Mouse (Mus musculus): Measurements from ENCODE around the gene Nwd2. TPM values are rescaled to one million over a fixed set of nuclear protein-coding genes. Genes with fewer than 3 reads are reported as not detected.

Nwd2 gene
- polyA plus RNA-seq, 1 experiment from 2014 or later = 0.85 TPM

DNA sequence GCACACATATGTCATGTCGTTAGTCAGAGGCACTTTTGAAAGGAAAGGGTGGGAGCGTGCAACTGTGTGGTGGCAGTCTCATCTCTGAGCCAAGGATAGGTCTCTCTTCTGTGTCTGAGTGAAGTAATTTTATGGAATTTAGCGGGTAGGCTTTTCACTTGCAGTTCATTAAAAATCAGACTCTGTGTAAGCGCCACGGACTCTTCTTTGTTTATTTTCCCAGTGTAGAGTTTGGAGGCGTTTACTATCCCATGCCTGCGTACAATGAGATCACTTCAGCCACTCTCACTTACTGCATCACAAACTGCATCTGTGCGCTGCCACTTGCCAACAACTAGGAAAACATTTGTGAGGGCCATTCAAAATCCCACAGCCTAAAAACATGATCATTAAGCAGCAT, 118.6 kb downstream of the Nwd2 start:
- H3K27me3 ChIP-seq (ENCODE audit: control insufficient read depth, insufficient read depth, low read length) = no peaks in the 10 kb centered on the region
- no peak overlapping the region for H3K9ac ChIP-seq (replicated peaks; ENCODE audit: low read depth, low read length)
- no peak overlapping the region for H3K4me2 ChIP-seq (replicated peaks; ENCODE audit: low read depth, low read length)
- H3K9me3 ChIP-seq (ENCODE audit: control insufficient read depth, low read depth, low read length) = no peaks in the 10 kb centered on the region
- 73% methylated on average over 8 of the region's 8 CpGs for WGBS
- H3K4me1 ChIP-seq (ENCODE audit: control insufficient read depth, insufficient read depth, low read length) = no peaks in the 10 kb centered on the region
- H3K27ac ChIP-seq (ENCODE audit: low read length) = no peak overlapping the region
- H3K4me3 ChIP-seq (ENCODE audit: low read depth, low read length) = no peak overlapping the region
- no peak for ATAC-seq (ENCODE audit: insufficient number of reproducible peaks, insufficient read depth, low FRiP score, low read depth)
- H3K36me3 ChIP-seq (ENCODE audit: control insufficient read depth, insufficient read depth, low read length) = no peaks in the 10 kb centered on the region

DNA sequence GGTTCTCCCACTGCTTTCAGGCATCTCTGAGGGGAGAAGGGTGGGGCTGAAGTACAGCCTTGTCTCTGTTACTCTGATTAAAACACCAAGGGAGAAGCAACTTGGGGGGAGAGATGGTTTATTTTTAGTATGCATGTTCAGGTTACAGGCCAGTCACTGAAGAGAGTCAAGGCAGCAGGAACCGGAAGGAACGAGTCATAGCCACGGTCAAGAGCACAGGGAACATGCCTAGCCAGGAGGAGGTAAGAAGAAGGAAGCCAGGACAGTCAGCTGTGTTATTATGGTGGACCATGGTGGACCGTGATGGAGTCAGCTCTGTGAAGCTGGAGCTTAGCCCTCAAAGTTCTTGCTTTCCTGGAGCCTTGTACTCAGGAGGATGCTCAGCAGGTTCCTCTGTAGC, 119.3 kb downstream of the Nwd2 start:
- no peaks in the 10 kb centered on the region for H3K27me3 ChIP-seq (ENCODE audit: control insufficient read depth, insufficient read depth, low read length)
- H3K36me3 ChIP-seq (ENCODE audit: control insufficient read depth, insufficient read depth, low read length) = no peaks in the 10 kb centered on the region
- WGBS = 87% methylated on average over 4 of the region's 4 CpGs
- no peak overlapping the region for H3K4me3 ChIP-seq (ENCODE audit: low read depth, low read length)
- no peak overlapping the region for H3K4me2 ChIP-seq (replicated peaks; ENCODE audit: low read depth, low read length)
- H3K4me1 ChIP-seq (ENCODE audit: control insufficient read depth, insufficient read depth, low read length) = no peaks in the 10 kb centered on the region
- ATAC-seq (ENCODE audit: insufficient number of reproducible peaks, insufficient read depth, low FRiP score, low read depth) = no peak
- H3K9me3 ChIP-seq (ENCODE audit: control insufficient read depth, low read depth, low read length) = no peaks in the 10 kb centered on the region
- H3K9ac ChIP-seq (replicated peaks; ENCODE audit: low read depth, low read length) = no peak overlapping the region
- no peak overlapping the region for H3K27ac ChIP-seq (ENCODE audit: low read length)

DNA sequence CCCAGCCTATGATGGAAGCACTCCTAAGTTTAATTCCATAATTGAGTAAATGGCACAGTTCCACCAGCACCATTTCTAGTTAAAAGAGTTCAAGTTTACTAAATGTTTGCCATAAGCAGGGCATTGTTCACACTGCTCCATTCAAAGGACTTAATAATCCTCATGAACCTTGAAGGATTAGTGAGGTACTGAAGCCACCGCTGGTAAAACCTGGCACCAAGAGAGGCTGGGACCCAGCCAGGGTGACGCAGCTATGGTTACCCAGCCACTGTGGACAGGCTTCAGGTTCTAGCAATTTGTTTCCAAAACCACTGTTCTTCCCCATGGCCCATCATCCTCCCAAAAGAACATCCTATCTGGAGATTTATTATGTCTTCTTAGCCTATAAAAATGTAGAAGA, 124.1 kb downstream of the Nwd2 start:
- no peak overlapping the region for H3K9ac ChIP-seq (replicated peaks; ENCODE audit: low read depth, low read length)
- no peaks in the 10 kb centered on the region for H3K4me1 ChIP-seq (ENCODE audit: control insufficient read depth, insufficient read depth, low read length)
- H3K27ac ChIP-seq (ENCODE audit: low read length) = no peak overlapping the region
- H3K27me3 ChIP-seq (ENCODE audit: control insufficient read depth, insufficient read depth, low read length) = no peaks in the 10 kb centered on the region
- 75% methylated on average over 2 of the region's 2 CpGs for WGBS
- no peak overlapping the region for H3K4me3 ChIP-seq (ENCODE audit: low read depth, low read length)
- H3K9me3 ChIP-seq (ENCODE audit: control insufficient read depth, low read depth, low read length) = no peaks in the 10 kb centered on the region
- no peaks in the 10 kb centered on the region for H3K36me3 ChIP-seq (ENCODE audit: control insufficient read depth, insufficient read depth, low read length)
- no peak overlapping the region for H3K4me2 ChIP-seq (replicated peaks; ENCODE audit: low read depth, low read length)
- no peak for ATAC-seq (ENCODE audit: insufficient number of reproducible peaks, insufficient read depth, low FRiP score, low read depth)

DNA sequence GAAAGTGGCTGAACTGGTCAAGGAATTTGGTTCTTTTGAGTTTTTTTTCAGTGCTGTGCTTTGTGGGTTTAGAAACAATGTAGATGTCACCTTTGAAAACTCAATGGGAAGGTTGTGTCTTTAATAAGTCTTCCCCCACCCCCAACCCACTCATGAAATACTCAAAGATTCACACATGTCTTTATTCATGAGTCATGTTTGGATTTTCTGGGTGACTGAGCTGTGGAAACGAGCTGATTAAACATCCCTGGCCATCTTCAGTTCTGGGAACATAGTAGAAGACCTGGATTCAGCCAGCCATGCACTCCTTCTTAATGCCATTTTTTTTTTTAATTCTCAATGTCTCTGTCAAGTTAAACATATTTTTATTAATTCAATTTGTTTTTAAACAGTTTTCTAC, 124.7 kb downstream of the Nwd2 start:
- Histone ChIP-seq H3K36me3 (ENCODE audit: control insufficient read depth, insufficient read depth, low read length) (no peaks in the 10 kb centered on the region), H3K4me1 (ENCODE audit: control insufficient read depth, insufficient read depth, low read length) (no peaks in the 10 kb centered on the region), H3K4me2 (replicated peaks; ENCODE audit: low read depth, low read length) (no peak overlapping the region), H3K9ac (replicated peaks; ENCODE audit: low read depth, low read length) (no peak overlapping the region), H3K27me3 (ENCODE audit: control insufficient read depth, insufficient read depth, low read length) (no peaks in the 10 kb centered on the region), H3K4me3 (ENCODE audit: low read depth, low read length) (no peak overlapping the region), H3K27ac (ENCODE audit: low read length) (no peak overlapping the region), H3K9me3 (ENCODE audit: control insufficient read depth, low read depth, low read length) (no peaks in the 10 kb centered on the region)
- WGBS = 55% methylated on average over 1 of the region's 1 CpGs
- no peak for ATAC-seq (ENCODE audit: insufficient number of reproducible peaks, insufficient read depth, low FRiP score, low read depth)

DNA sequence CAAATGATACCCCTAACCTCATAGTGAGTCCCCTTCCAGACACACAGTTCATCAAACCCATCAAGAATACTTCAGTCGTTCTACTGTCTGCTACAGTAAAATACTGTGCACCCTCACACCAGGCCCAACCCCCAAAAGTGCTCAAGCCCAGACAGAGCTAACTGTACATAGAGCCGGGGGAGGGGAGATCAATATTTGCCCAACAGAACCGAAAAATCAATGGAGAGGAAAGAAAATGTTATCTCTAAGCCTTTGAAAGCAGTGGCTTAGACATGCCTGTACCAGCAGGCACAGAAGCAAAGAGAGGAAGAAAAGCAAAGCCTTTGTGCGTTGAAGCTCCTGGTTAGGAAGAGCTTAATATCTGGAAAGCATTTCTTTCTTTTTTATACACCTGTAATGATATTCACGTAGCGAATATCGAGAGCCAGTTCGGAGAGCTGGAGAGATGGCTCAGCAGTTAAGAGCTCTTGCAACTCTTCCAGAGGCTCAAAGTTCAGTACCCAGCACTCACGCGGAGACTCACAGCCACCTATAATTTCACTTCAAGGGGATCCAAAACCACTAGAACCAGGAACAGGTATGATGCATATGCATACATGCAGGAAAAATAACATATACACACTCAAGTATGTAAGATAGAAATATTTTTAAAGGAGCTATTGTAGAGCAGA, 139.4 kb downstream of the Nwd2 start:
- H3K9me3 ChIP-seq (ENCODE audit: control insufficient read depth, low read depth, low read length) = no peaks in the 10 kb centered on the region
- peak overlapping the region; percentile 33; the same call in 1 of the 2 replicates for H3K27ac ChIP-seq (ENCODE audit: low read length)
- WGBS = 62% methylated on average over 10 of the region's 10 CpGs
- no peak overlapping the region for H3K4me2 ChIP-seq (replicated peaks; ENCODE audit: low read depth, low read length)
- H3K27me3 ChIP-seq (ENCODE audit: control insufficient read depth, insufficient read depth, low read length) = no peaks in the 10 kb centered on the region
- H3K9ac ChIP-seq (replicated peaks; ENCODE audit: low read depth, low read length) = no peak overlapping the region
- peak; percentile 91 for ATAC-seq (ENCODE audit: insufficient number of reproducible peaks, insufficient read depth, low FRiP score, low read depth)
- no peak overlapping the region for H3K4me3 ChIP-seq (ENCODE audit: low read depth, low read length)
- no peaks in the 10 kb centered on the region for H3K4me1 ChIP-seq (ENCODE audit: control insufficient read depth, insufficient read depth, low read length)
- H3K36me3 ChIP-seq (ENCODE audit: control insufficient read depth, insufficient read depth, low read length) = no peaks in the 10 kb centered on the region

DNA sequence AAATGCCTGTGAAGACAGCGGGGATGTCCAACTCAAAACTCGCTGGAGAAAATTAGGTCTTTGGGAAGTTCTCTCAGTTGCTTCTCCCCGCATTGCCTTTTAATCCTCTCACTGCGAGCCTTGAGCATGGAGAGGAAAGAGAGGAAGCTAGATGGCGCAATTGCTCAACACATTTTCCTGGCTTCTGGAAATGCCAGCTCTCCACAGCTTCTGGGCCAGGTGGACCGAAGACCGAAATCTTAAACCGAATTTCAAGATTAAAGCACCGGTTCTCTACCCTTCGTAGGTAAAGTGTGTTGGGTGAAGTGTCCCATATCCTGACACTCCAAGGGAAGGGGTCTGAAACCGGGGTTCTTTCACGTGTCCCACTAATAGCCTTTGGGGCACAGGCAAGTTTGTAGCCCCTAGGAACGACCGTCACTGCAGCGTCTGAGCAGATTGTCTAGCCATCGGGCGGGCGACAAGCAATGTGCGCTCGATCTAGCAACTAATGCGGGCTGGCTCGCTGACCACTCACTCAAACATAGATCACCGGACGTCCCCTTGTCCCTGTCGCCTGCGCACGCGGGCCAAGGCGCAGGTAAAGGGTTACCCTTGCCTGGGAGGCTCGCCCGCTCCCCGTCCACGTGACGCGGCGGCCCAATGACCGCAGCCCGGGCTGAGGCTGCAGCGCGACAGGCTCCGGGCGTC, 163.1 kb downstream of the Nwd2 start, which contains the start of gene 0610040J01Rik:
TSS of gene 0610040J01Rik (plus strand) at position 545 of the 690 bp plus-strand sequence.
- peak within 1 kb of the TSS; percentile 82 for H3K4me2 ChIP-seq (replicated peaks; ENCODE audit: low read depth, low read length)
- no peaks in the 10 kb centered on the region for H3K27me3 ChIP-seq (ENCODE audit: control insufficient read depth, insufficient read depth, low read length)
- H3K9ac ChIP-seq (replicated peaks; ENCODE audit: low read depth, low read length) = peak within 1 kb of the TSS; percentile 37; the same call in 1 of the 2 replicates
- no peaks in the 10 kb centered on the region for H3K9me3 ChIP-seq (ENCODE audit: control insufficient read depth, low read depth, low read length)
- WGBS = 3% methylated on average over 42 of the region's 42 CpGs
- peak within 1 kb of the TSS; percentile 43 for H3K4me3 ChIP-seq (ENCODE audit: low read depth, low read length)
- no peak within 1 kb of the TSS for H3K27ac ChIP-seq (ENCODE audit: low read length)
- no peaks in the 10 kb centered on the region for H3K4me1 ChIP-seq (ENCODE audit: control insufficient read depth, insufficient read depth, low read length)
- no peaks in the 10 kb centered on the region for H3K36me3 ChIP-seq (ENCODE audit: control insufficient read depth, insufficient read depth, low read length)
- peak; percentile 93 for ATAC-seq (ENCODE audit: insufficient number of reproducible peaks, insufficient read depth, low FRiP score, low read depth)

DNA sequence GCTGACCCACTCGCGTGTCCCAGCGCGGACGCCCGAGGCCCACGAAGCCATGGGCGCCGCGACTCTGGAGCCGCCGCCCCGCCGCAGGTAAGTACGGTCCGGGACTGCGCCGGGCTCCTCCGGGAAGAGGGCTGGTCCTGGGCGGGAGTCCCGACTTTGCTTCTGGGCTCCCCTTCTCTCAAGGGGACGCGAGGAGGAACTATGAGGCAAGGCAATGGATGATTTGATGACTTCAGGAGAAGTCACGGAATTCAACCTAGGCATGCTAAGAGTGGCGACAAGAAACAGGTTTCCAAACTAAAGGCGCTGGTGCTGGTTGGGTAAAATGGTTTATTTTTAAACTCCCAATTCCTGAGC, 163.6 kb downstream of the Nwd2 start:
- H3K9ac ChIP-seq (replicated peaks; ENCODE audit: low read depth, low read length) = peak overlapping the region; percentile 37; the same call in 1 of the 2 replicates
- no peaks in the 10 kb centered on the region for H3K36me3 ChIP-seq (ENCODE audit: control insufficient read depth, insufficient read depth, low read length)
- no peaks in the 10 kb centered on the region for H3K9me3 ChIP-seq (ENCODE audit: control insufficient read depth, low read depth, low read length)
- no peaks in the 10 kb centered on the region for H3K27me3 ChIP-seq (ENCODE audit: control insufficient read depth, insufficient read depth, low read length)
- no peak overlapping the region for H3K27ac ChIP-seq (ENCODE audit: low read length)
- H3K4me2 ChIP-seq (replicated peaks; ENCODE audit: low read depth, low read length) = peak overlapping the region; percentile 82
- ATAC-seq (ENCODE audit: insufficient number of reproducible peaks, insufficient read depth, low FRiP score, low read depth) = peak; percentile 75; the same call in 1 of the 2 replicates
- H3K4me1 ChIP-seq (ENCODE audit: control insufficient read depth, insufficient read depth, low read length) = no peaks in the 10 kb centered on the region
- 2% methylated on average over 26 of the region's 26 CpGs for WGBS
- H3K4me3 ChIP-seq (ENCODE audit: low read depth, low read length) = peak overlapping the region; percentile 43

DNA sequence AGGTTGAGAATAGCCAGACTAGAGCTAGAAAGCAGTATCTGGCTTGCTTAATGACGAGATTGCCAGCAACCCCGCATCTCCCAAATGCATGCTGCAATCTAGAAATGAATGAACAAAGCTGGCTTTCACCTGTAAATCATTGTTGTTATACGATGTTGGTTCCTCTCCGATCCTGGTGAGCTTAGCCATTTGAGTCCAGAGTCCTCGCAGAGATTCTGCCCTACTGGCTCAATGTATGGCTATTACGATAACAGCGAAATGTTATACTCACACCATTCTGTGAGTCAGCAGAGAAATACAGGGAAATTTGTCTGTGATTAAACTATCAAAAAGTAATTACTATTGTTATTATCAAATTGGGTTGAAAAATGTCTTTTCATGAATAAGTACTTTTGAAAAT, 167.7 kb downstream of the Nwd2 start:
- H3K27ac ChIP-seq (ENCODE audit: low read length) = no peak overlapping the region
- no peak for ATAC-seq (ENCODE audit: insufficient number of reproducible peaks, insufficient read depth, low FRiP score, low read depth)
- H3K4me1 ChIP-seq (ENCODE audit: control insufficient read depth, insufficient read depth, low read length) = peaks cover 3% of the 10 kb centered on the region; the same call in 1 of the 2 replicates
- H3K4me2 ChIP-seq (replicated peaks; ENCODE audit: low read depth, low read length) = no peak overlapping the region
- no peaks in the 10 kb centered on the region for H3K9me3 ChIP-seq (ENCODE audit: control insufficient read depth, low read depth, low read length)
- no peak overlapping the region for H3K9ac ChIP-seq (replicated peaks; ENCODE audit: low read depth, low read length)
- 80% methylated on average over 7 of the region's 7 CpGs for WGBS
- H3K36me3 ChIP-seq (ENCODE audit: control insufficient read depth, insufficient read depth, low read length) = no peaks in the 10 kb centered on the region
- no peaks in the 10 kb centered on the region for H3K27me3 ChIP-seq (ENCODE audit: control insufficient read depth, insufficient read depth, low read length)
- no peak overlapping the region for H3K4me3 ChIP-seq (ENCODE audit: low read depth, low read length)

Data from stomach, embryonic 14.5 days (tissue).